Mouse (Mus musculus): Measurements from ENCODE around the gene Tusc1.

Gene Tusc1

GRCm38 (mm10) chr4:93335118-93336003 is at the start of gene Tusc1:
Gene Tusc1, minus strand, starts transcription at chr4:93335511.
- no peak for DNase-seq (ENCODE audit: extremely low spot score, low read depth, low spot score)

DNA sequence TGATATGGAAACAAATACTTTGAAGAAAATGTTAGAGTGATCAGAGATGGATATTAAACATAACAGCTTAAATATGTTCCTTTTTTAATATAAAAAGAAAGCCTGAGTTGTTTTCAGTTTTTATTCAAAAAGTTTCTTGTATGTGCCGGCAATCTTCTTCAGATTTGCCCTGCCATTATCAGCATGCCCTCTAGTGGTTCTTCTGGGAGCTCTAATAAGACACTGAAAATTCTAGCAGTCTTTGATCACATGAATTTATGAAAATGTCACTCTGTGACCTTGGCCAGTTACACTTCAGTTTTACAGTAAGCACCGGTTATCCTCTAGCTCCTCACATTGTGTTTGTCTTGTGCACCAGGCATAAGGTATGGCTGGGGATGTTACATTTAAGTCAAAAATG is 17.6 kb upstream of the Tusc1 start:
- DNase-seq (ENCODE audit: extremely low spot score, low read depth, low spot score): no peak

DNA sequence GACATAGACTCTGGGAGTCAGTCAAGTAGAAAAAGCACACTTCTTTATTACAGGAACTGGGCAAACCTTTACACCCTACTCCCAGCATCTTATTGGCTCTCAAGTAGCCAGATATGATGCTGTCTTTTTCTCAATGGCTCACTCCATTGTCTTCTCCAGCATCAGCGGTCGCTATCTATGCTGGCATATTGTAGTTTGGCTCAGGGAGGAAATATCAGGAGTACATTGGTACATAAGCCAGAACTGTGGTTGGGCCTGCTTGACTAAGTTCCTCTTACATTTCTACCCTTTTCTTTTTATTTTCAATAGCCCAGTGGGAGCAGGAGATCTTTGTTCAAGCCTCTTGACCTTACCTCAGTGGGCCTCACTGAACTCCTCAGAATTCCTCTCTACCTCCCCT is 9.0 kb upstream of the Tusc1 start:
- no peak for DNase-seq (ENCODE audit: extremely low spot score, low read depth, low spot score)

GRCm38 (mm10) chr4:93341568-93341967 is 6.3 kb upstream of the Tusc1 start:
- DNase-seq (ENCODE audit: extremely low spot score, low read depth, low spot score): no peak

- no peak for DNase-seq (ENCODE audit: extremely low spot score, low read depth, low spot score)
These were observed 2.7 kb upstream of the Tusc1 start for GRCm38 (mm10) chr4:93337977-93338376.

- DNase-seq (ENCODE audit: extremely low spot score, low read depth, low spot score): no peak
These were observed 634 bp downstream of the Tusc1 start for GRCm38 (mm10) chr4:93334636-93335117.

- no peak for DNase-seq (ENCODE audit: extremely low spot score, low read depth, low spot score)
These were observed 27.8 kb downstream of the Tusc1 start for GRCm38 (mm10) chr4:93307486-93307885.

DNA sequence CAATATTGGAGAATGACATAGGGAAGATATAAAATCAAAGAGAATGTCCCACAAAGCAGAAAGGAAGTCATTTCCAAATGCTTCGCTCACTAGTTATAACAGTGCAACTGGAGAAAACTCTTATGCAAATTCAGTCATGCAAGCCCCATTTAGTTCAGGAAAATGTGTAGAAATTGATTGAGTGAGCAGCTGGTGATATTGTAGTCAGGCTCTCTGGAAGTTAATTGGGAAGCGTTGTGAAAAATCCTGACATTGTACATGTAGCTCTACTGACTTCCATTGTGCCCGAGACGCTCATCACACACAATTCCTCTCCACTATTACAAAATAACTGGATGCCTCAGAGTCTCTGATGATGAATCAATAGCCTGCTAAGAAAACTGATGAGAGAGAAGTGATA is 49.2 kb downstream of the Tusc1 start:
- DNase-seq (ENCODE audit: extremely low spot score, low read depth, low spot score): no peak
